Mouse (Mus musculus): ENCODE results near the gene Hddc2. TPM values are rescaled to one million over a fixed set of nuclear protein-coding genes. Genes with fewer than 3 reads are reported as not detected.
A peak's percentile ranks its signal among the peaks of the same experiment; 100 is the strongest.

Hddc2 gene
- polyA plus RNA-seq, 1 experiment from 2014 or later: 54.5 TPM

DNA sequence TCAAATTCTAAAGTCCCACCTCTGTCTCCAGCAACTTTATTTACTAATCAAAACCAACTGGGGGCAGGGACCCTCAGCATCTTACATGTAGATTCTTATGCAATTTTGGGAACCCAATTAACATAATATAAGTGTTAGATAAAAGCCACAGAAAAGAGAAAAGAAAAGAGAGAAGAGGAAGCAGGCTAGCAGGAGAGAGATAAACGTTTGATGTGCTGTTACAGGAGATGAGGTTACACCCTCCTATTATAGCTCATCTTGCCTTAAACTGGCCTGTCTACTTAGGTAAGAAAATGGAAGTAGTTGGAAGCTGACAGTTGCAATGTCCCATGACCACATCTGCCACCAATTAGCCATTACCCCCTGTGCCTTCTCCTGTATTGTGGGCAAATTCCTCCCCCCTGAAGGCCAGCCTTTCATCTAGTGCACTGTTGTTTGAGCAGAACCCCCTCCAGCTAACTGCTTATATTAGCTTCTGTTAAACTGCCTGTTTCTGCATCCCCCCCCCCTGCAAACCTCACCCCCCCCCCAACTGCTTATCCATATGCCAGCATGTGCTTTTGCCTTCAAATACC lies 6.1 kb upstream of the Hddc2 start:
- no peaks in the 10 kb centered on the region for H3K27me3 ChIP-seq
- no peaks in the 10 kb centered on the region for H3K9me3 ChIP-seq
- no peaks in the 10 kb centered on the region for H3K36me3 ChIP-seq
- WGBS: 26% methylated on average over 1 of the region's 1 CpGs
- ATAC-seq (ENCODE audit: low read depth): no peak
- H3K4me2 ChIP-seq: no peak overlapping the region
- H3K9ac ChIP-seq: no peak overlapping the region
- no peak overlapping the region for H3K27ac ChIP-seq (replicated peaks)
- no peaks in the 10 kb centered on the region for H3K4me1 ChIP-seq (replicated peaks)
- no peak overlapping the region for H3K4me3 ChIP-seq

DNA sequence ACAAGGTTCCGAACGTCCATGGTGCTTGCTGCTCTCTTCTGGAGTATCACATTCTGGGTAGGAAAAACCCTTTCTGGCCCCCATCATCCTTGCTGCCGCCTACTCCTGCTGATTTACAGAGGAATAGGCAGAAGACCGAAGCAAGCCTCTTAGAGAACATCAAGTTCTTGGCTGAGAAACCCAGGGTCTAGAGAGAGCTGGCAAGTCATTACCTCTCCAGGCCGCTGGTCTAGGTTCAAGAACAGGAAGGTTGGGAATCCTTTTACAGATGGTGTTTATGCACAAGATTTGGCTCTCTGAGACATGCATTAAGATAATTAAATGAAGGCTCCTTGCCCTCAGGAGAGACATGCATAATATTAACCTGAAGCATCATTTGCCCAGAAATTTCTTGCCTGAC lies 5.3 kb downstream of the Hddc2 start:
- 83% methylated on average over 5 of the region's 5 CpGs for WGBS
- Histone ChIP-seq H3K36me3 (peaks cover 26% of the 10 kb centered on the region; the same call in 1 of the 2 replicates), H3K27me3 (no peaks in the 10 kb centered on the region), H3K9me3 (no peaks in the 10 kb centered on the region), H3K4me1 (replicated peaks) (peaks cover 11% of the 10 kb centered on the region), H3K27ac (replicated peaks) (no peak overlapping the region), H3K9ac (no peak overlapping the region), H3K4me2 (no peak overlapping the region), H3K4me3 (no peak overlapping the region)
- ATAC-seq (ENCODE audit: low read depth): no peak

DNA sequence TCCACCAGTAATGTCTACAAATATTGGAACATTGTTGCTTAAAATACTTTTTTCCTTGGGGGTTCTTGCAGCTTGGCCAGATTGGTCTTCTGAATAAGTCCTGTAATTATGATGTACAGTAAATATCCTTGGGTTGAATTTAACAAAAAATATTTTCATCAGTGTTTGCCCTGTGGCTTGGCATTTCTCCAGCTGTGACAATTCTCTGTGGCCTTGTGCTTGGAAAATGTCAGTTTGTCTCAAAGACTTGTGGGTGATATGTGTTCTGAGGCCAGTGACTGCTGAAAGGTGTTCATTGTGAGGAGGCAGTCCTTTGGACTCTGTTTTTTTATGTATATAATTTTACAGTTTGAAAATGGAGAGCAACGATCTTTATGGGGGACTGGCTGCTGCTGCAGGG lies 16.3 kb downstream of the Hddc2 start:
- Histone ChIP-seq H3K9me3 (no peaks in the 10 kb centered on the region), H3K9ac (no peak overlapping the region), H3K4me2 (no peak overlapping the region), H3K27ac (replicated peaks) (no peak overlapping the region), H3K36me3 (peaks cover 24% of the 10 kb centered on the region), H3K4me3 (no peak overlapping the region), H3K4me1 (replicated peaks) (no peaks in the 10 kb centered on the region), H3K27me3 (no peaks in the 10 kb centered on the region)
- no peak for ATAC-seq (ENCODE audit: low read depth)
- 79% methylated on average over 1 of the region's 1 CpGs for WGBS

DNA sequence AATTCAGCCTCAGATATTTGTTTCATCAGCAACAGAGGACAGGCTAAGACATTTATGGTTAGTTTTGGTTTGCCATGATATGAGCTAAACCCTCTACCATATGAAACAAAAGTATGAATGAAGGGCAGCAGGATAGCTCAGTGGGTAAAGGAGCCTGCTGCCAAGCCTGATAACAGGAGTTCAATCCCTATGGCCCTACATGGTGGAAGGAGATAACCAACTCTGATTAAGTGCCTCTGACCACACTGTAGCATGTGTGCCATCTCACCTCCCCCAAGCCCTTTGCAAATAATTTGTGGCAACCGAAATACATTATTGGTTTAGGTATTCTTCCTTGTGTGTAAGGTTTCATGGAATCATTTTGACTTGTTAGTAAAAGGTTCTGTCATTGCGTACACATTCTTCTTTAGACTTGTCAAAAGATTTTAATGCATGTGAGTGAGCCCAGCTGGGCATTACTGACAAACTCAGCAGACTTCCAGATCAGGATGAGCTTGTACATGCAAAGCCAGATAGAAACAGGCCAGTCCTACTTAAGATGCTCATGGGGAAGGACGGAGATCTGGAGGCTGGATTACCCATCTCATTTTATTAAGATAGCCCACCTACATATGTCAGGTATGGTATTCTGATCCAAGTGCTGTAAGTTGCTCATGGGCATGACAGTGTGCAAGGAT lies 17.2 kb downstream of the Hddc2 start:
- whole genome bisulfite sequencing: 93% methylated on average over 3 of the region's 3 CpGs
- Histone ChIP-seq H3K4me3 (no peak overlapping the region), H3K9ac (no peak overlapping the region), H3K27ac (replicated peaks) (no peak overlapping the region), H3K4me1 (replicated peaks) (no peaks in the 10 kb centered on the region), H3K36me3 (peaks cover 24% of the 10 kb centered on the region), H3K4me2 (no peak overlapping the region), H3K9me3 (no peaks in the 10 kb centered on the region), H3K27me3 (no peaks in the 10 kb centered on the region)
- ATAC-seq (ENCODE audit: low read depth): no peak

DNA sequence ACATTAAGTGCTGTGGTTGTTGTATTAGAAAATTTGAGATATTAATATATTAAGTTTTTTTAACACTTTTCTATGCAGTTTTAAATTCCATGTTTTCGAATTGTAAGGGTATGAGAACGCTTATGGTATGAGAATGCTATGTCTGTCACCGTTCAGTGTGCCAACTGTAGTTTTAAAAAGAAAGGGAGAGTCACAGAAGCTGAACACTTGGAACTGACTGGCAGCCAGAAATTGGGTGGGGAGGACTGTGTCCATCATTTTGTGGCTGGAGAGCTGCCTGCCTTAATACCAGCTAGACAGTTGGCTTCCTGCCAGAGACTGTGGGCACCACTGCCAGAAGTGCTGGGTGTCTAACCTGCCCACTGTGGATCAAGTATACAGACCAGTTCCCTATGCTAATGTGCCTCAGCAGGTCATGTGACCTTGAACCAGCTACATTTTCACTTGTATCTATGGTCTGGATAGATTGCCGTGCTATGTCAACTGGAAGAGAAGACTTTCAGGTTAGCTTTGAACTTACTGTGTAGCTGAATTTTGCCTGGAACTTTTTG lies 18.1 kb downstream of the Hddc2 start:
- Histone ChIP-seq H3K36me3 (peaks cover 19% of the 10 kb centered on the region), H3K9ac (no peak overlapping the region), H3K4me3 (no peak overlapping the region), H3K4me2 (no peak overlapping the region), H3K27ac (replicated peaks) (no peak overlapping the region), H3K9me3 (no peaks in the 10 kb centered on the region), H3K4me1 (replicated peaks) (no peaks in the 10 kb centered on the region), H3K27me3 (no peaks in the 10 kb centered on the region)
- 87% methylated on average over 4 of the region's 4 CpGs for WGBS
- no peak for ATAC-seq (ENCODE audit: low read depth)

DNA sequence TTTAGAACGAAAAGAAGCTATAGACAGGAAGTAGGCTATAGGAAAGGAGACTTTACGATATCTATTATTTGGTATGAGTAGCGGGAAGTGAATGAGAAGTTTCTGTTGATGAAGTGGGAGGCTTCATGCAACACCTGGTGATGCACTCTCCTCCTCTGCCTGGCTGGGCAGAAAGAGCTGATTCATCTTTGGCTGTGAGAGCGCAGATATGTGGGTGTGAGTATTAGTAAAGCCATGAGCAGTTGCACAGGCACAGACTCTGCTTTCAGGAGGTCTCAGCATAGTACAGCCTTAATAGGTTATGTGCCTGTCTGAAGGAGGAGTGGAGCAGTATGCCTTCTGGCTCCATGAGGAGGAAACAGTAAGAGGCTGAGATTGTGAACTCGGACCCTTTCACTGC lies 23.2 kb downstream of the Hddc2 start:
- H3K4me2 ChIP-seq: no peak overlapping the region
- no peaks in the 10 kb centered on the region for H3K36me3 ChIP-seq
- no peak overlapping the region for H3K9ac ChIP-seq
- H3K27me3 ChIP-seq: no peaks in the 10 kb centered on the region
- H3K4me1 ChIP-seq (replicated peaks): no peaks in the 10 kb centered on the region
- 88% methylated on average over 5 of the region's 5 CpGs for WGBS
- ATAC-seq (ENCODE audit: low read depth): no peak
- H3K27ac ChIP-seq (replicated peaks): no peak overlapping the region
- no peak overlapping the region for H3K4me3 ChIP-seq
- no peaks in the 10 kb centered on the region for H3K9me3 ChIP-seq

DNA sequence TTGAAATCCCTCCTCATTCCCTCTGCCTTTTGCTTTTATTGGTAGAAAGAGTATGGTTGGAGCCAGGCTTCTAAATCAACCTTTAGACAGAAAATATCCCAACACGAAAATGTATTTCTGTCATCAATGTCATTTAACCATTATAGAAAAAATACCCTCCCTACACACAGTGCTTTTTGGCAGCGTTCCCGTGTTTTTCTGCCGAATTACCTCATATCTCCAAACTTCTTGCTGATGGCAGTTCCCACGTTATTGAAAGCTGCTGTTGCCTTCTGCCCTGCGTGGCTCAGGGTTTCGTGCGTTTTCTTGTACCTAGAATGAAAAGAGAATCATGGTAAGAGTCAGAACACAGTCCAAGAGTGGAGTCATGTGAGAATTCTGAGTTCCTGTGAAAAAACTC lies 33.2 kb downstream of the Hddc2 start:
- Histone ChIP-seq H3K4me1 (replicated peaks) (no peaks in the 10 kb centered on the region), H3K4me2 (no peak overlapping the region), H3K9me3 (no peaks in the 10 kb centered on the region), H3K9ac (no peak overlapping the region), H3K4me3 (no peak overlapping the region), H3K27ac (replicated peaks) (no peak overlapping the region), H3K27me3 (no peaks in the 10 kb centered on the region), H3K36me3 (no peaks in the 10 kb centered on the region)
- WGBS: 86% methylated on average over 8 of the region's 8 CpGs
- no peak for ATAC-seq (ENCODE audit: low read depth)

DNA sequence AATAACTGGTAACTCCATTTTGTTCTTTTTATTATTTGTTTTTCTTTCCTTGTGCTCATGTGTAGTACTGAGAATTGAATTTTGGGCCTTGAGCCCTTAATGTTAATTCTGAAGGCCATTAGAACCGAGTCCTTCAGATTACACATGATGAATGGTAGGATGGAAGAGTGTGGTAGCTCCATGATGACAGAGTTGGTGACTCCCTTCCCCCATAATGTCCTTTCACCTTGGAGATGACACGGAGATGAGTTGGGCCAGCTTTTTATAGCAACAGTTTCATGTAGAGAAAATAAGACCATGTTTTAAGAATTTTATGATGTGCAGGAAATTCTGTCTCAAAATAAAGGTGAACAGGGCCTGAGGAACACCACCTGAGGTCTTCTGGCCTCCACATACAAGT lies 37.9 kb downstream of the Hddc2 start:
- H3K9me3 ChIP-seq: no peaks in the 10 kb centered on the region
- no peak for ATAC-seq (ENCODE audit: low read depth)
- no peak overlapping the region for H3K4me2 ChIP-seq
- no peak overlapping the region for H3K4me3 ChIP-seq
- no peaks in the 10 kb centered on the region for H3K27me3 ChIP-seq
- H3K27ac ChIP-seq (replicated peaks): no peak overlapping the region
- no peaks in the 10 kb centered on the region; the same call in 1 of the 2 replicates for H3K4me1 ChIP-seq (replicated peaks)
- H3K9ac ChIP-seq: no peak overlapping the region
- WGBS: 85% methylated on average over 2 of the region's 2 CpGs
- no peaks in the 10 kb centered on the region for H3K36me3 ChIP-seq

DNA sequence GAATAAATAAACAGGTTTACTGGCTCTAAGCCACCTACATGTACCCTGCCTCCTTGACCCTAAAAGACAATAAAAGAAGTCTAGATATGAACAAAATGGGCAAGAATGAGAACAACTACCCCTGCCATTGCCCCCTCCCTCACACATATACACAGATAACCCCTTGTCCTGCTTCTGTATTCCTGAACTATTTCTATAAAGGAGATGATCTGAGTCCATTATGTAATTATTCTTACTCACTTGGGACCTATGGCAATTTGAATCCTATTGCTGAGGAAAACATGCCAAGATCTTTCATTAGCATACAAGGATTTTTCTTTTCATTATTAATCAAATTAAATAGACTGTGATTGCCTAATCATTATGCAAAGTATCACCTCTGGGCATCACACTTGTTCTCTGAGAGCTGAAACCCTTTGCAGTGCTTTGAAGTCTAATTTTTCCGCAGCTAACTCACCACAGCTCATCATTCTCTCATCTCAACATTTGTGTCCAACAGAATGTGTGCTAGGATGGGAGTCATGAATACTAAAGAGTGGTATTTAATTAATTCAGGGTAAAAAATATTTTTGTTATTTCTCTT lies 39.8 kb downstream of the Hddc2 start:
- Histone ChIP-seq H3K36me3 (no peaks in the 10 kb centered on the region), H3K9ac (no peak overlapping the region), H3K4me2 (no peak overlapping the region), H3K4me3 (no peak overlapping the region), H3K27me3 (no peaks in the 10 kb centered on the region), H3K4me1 (replicated peaks) (no peaks in the 10 kb centered on the region; the same call in 1 of the 2 replicates), H3K27ac (replicated peaks) (no peak overlapping the region), H3K9me3 (no peaks in the 10 kb centered on the region)
- 49% methylated on average over 1 of the region's 1 CpGs for WGBS
- no peak for ATAC-seq (ENCODE audit: low read depth)

DNA sequence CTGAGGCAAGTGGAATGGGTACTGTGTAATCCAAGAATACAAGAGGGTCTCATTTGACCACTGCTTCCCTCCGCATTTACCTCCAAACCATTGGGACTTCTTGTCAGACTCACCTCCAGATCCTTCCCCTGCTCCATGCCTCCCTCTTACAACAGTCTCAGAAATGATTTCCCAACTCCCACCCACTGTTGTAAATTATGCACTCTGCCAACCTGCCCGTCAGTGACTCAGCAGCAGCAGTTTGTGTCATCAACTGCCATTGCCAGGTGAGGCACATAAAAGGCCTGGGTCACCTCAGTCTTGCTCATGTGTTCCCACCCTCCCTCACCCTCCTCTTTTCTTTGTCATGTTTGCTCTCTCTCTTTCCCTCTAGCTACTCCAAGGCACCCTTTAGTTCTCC lies 41.0 kb downstream of the Hddc2 start:
- Histone ChIP-seq H3K27me3 (no peaks in the 10 kb centered on the region), H3K4me3 (no peak overlapping the region), H3K4me2 (no peak overlapping the region), H3K27ac (replicated peaks) (no peak overlapping the region), H3K36me3 (no peaks in the 10 kb centered on the region), H3K9ac (no peak overlapping the region), H3K9me3 (no peaks in the 10 kb centered on the region), H3K4me1 (replicated peaks) (no peaks in the 10 kb centered on the region; the same call in 1 of the 2 replicates)
- 83% methylated on average over 2 of the region's 2 CpGs for WGBS
- ATAC-seq (ENCODE audit: low read depth): no peak

DNA sequence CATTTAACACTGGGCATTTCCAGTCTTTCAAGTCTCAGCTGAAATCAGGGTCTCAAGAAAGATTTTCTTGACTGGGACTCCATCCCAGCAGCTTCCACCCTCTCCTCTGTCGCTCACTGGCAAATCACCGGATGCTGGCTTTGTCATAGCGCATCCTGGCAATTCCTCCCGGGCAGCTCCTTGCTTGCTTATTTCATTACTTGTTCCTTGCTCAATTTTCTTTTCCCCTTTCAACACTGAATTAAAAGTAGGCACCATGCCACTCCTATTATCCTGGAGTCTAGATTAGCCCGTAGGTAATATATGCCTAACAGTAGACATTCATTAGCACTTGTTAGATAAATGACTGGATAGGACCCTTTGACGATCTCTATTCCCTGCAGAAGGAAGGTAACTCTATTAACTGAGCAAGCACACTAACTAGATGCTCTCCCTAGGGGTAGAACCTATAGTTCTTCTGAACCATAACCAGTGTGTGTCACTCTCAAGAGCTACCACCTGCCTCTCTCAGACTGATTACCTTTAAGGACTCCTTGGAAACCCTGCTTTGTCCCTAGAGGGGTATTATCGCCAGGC lies 41.8 kb downstream of the Hddc2 start:
- ATAC-seq (ENCODE audit: low read depth): peak; percentile 43; the same call in 1 of the 2 replicates
- Histone ChIP-seq H3K4me3 (no peak overlapping the region), H3K27me3 (no peaks in the 10 kb centered on the region), H3K4me1 (replicated peaks) (no peaks in the 10 kb centered on the region; the same call in 1 of the 2 replicates), H3K4me2 (no peak overlapping the region), H3K36me3 (no peaks in the 10 kb centered on the region), H3K27ac (replicated peaks) (no peak overlapping the region), H3K9ac (no peak overlapping the region), H3K9me3 (no peaks in the 10 kb centered on the region)
- 70% methylated on average over 7 of the region's 7 CpGs for WGBS

DNA sequence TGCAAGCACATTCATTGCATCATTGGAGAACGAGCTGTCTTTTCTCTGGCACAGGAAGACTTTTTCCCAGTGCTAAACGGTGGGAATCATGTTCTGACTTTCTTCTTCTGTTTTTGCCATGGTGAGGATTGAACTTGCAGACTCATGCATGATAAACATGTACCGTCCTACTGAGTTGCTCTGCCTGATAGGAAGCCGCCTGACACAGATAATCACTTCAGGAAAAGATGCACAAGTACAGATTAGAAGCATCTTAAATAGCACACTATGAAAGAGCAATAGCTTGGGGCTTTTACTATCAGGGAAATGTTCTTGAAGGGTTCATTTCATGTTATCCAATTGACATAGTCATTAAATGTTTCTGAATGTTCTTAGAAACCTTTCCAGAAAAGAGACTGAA lies 46.6 kb downstream of the Hddc2 start:
- H3K27me3 ChIP-seq: no peaks in the 10 kb centered on the region
- no peak for ATAC-seq (ENCODE audit: low read depth)
- H3K9ac ChIP-seq: no peak overlapping the region
- H3K27ac ChIP-seq (replicated peaks): no peak overlapping the region
- H3K9me3 ChIP-seq: no peaks in the 10 kb centered on the region
- H3K4me3 ChIP-seq: no peak overlapping the region
- H3K36me3 ChIP-seq: no peaks in the 10 kb centered on the region
- no peaks in the 10 kb centered on the region for H3K4me1 ChIP-seq (replicated peaks)
- 90% methylated on average over 4 of the region's 4 CpGs for WGBS
- H3K4me2 ChIP-seq: no peak overlapping the region

All from neural tube, embryonic 13.5 days (tissue).